Mouse (Mus musculus) retina, postnatal 1 day (tissue): ENCODE results near the gene Gm49425.
A peak's percentile ranks its signal among the peaks of the same experiment; 100 is the strongest.
"Not testable (repeated sequence)": the region's sequence is repeated elsewhere in the genome, so short reads cannot be mapped to it uniquely, and the experiment has no call there.

Experiments used
- DNase-seq: peaks from one replicate; pipeline ENCODE4 v3.0.0-alpha.2; 2012

The Gm49425 gene

DNA sequence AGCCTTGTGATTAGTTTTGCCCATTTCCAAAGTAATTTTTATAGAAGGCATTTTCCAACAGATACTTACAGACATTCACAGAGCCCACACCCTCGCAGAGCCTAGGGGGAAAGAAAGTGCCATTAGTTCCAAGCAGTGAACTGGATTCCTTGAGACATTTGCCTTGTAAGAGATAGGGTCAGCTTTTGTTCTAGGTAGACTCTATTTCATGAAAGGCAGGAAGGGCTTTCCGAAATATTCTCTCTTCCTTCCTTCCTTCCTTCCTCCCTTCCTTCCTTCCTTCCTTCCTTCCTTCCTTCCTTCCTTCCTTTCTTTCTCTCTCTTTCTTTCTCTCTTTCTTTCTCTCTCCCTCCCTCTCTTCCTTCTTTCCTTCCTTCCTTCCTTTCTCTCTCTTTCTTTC, at the start of gene Gm49425:
Gene Gm49425, minus strand, starts transcription at position 101 of the 400 bp plus-strand sequence.
- DNase-seq, result not testable (repeated sequence)

DNA sequence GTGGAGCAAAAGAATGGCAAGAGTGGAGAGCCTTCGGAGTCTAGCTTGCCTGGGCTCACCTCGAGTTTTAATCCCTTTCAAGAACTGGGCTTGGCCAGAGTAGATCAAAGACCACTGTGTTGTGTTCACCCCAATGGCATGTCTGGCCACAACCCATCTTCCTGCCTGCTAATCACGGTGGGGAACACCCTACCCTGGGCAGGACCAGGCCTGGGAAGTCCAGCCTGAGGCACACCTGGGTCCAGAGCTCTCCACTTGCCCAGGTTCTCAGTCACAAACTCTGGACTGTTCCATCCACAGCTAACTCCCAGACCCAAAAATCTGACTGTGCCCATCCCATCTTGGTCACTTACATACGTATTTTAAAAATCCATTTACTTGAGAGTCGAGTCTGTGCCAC, 45.8 kb upstream of the Gm49425 start, which contains the start of gene Krt90:
Gene Krt90, minus strand, starts transcription at position 101 of the 400 bp plus-strand sequence.
- no peak for DNase-seq

GRCm38 (mm10) chr15:101558034-101558646, 41.1 kb upstream of the Gm49425 start:
- peak; percentile 80 for DNase-seq

- DNase-seq, result peak; percentile 87
These were observed 36.1 kb upstream of the Gm49425 start for GRCm38 (mm10) chr15:101553169-101553568.

GRCm38 (mm10) chr15:101552188-101552587, 35.1 kb upstream of the Gm49425 start:
- no peak for DNase-seq

- DNase-seq, result no peak
These were observed 33.5 kb upstream of the Gm49425 start, which contains the start of gene Krt82 for GRCm38 (mm10) chr15:101550567-101550966. TSS of gene Krt82 (minus strand) at chr15:101550667.

GRCm38 (mm10) chr15:101544478-101544877, 27.4 kb upstream of the Gm49425 start:
- peak; percentile 67 for DNase-seq

- no peak for DNase-seq
These were observed 25.5 kb upstream of the Gm49425 start for GRCm38 (mm10) chr15:101542543-101542942.

GRCm38 (mm10) chr15:101538580-101538900, 21.5 kb upstream of the Gm49425 start:
- DNase-seq, result no peak

- DNase-seq, result no peak
These were observed 21.0 kb upstream of the Gm49425 start for GRCm38 (mm10) chr15:101537864-101538579.

DNA sequence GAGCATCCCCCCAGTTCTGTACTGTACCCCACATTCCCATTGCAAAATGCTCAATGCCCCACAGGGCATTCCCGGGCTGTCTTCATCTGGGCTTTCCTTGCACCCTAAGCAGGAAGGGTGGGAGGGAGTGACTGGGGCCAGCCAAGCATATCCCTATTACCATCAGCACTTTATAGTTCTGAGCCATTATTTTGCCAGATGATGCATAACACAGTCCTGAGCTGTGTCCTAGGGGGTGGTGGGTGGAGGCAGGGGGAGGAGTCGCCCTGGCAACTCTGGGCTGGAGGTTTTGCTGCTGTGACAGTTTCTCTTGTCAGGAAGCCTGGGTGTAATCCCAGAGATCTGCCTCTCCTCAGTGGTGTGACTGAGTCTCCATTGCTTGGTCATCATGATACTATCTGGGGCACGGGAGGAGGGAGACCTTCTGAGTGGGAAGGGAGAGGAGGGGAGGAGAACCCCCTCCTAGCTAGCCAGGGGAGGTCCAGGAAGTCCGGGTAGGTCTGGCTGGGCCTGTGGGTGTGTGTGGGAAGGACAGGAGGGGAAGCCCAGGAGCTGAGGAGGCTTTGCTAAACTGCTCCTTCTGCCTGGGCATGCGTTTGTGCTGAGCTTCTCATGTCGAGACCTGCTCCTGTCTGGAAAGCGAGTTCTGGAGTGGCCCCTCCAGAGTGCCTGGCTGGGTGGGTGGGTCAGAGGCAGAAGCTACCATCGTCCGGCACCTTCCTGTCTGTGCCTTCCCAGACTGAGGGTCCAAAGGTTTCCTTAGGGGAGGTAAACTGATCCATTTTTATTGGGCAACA, 19.2 kb upstream of the Gm49425 start:
- DNase-seq, result peak; percentile 45

- DNase-seq, result no peak
These were observed 15.7 kb upstream of the Gm49425 start, which contains the start of gene Krt84 for GRCm38 (mm10) chr15:101532720-101533119. TSS of gene Krt84 (minus strand) at chr15:101532820.

GRCm38 (mm10) chr15:101522556-101523232, 5.6 kb upstream of the Gm49425 start:
- no peak for DNase-seq

DNA sequence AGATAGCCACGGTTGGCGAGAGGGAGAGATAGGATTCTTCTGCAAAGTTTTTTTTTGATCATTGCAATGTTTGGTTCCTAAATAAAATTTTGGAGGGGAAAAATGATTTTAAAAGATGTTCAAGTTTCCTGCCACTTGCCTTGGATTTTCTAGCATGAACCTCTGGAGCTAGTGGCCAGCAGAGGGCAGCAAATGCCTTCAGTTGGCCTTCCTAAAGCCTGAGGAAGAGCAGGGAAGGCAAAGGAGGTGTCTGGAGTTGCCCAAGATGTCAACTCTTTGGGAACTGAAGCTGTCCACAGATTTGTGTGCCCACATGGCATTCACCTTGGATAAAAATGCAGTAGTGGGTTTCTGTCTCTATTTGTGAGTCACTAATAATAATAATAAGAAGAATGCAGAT, 2.7 kb upstream of the Gm49425 start:
- peak; percentile 82 for DNase-seq

DNA sequence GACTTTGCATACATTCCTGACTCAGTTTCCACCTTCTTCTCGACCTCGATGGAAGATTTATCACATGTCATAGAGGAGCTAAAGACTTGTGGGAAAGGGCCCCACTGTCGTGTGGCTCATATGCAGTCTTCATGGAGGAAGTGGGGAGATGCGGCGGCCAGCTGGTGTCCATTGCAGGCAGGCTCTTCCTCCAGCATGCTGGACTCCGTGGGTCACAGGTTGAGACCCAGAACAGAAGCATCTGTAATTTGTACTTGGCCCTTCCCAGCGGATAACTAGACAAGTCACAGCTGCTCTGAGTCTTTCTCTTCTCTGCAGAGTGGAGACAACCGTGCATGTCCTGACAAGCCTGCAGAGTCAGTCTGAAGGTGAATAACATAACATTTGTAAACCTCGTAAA, 8.8 kb downstream of the Gm49425 start:
- DNase-seq, result no peak

DNA sequence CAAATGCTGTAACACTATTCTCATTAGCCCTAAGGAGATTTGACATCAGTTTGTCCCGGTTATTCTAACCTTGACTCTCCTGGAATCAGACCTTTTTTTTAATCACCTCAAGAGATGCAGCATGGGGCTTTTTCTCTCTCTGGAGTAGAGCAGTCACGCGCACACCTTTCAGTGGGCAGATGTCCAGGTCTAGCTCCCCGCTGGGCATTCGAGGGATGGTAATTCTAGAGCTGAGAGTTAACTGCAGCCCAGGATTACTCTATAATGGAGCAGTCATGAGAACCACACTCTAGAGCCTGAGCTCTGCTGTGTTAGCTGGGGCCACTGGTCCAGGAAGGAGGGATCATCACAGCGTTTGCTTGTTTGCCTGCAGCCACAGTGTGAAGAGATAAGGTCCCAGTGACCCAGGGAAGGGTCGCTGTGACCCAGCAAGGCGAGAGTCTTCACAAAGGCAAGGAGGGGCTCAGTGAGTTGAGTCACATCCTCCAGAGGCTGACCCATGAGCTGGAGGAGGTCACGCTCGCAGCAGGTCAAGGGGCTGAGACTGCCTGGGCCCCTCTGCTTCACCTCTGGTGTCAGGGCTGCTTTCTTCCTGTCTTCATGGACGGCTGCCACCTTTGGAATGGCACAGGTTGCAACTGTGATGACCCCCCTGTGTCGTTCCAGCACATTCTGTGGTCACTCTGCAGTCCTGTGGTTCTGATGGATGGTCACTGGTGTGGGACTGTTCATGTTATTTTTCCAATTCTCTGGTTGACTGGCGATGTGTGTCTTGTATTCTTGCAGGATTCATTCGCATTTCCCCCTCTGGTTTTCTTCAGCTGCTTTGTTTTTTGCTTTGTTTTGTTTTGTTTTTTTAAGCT, 9.9 kb downstream of the Gm49425 start:
- no peak for DNase-seq

GRCm38 (mm10) chr15:101497181-101497580, 19.9 kb downstream of the Gm49425 start:
- peak; percentile 63 for DNase-seq

GRCm38 (mm10) chr15:101495266-101495665, 21.8 kb downstream of the Gm49425 start:
- no peak for DNase-seq

DNA sequence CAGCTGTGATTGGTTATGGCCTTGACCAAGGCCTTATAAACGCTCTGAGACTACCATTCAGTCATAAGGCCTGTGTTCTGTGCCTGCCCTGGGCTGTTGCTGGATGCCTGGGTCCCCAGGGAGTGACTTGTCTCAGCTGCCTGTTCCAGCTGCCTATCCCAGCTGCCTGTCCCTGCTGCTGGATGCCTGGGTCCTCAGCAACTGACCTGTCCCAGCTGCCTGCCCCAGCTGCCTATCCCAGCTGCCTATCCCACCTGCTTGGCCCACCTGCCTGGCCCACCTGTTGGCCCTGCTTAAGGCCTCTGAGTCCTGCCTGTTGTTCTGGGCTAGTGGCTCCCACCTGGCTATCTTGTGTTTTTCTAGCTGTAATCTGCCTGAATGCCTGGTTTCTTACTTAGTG, 22.9 kb downstream of the Gm49425 start:
- no peak for DNase-seq

DNA sequence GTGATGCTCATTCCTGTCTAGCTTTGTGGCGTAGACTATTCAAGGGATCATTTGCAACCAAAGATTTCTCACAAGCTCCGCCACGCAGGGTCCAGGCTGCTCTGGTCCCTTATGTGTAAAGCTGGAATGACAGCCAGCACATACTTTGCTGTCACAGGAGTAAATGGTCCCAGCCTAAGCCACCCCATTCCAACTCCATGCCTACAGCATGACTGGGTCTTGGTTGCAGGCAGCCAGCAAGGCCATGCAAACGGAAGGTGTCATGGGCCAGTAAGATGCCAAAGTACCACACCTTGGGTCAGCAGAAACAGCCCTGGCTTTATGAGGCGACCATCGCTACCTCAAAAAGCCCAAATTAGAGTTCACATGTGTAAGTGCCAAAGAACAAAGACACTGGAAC, 23.3 kb downstream of the Gm49425 start:
- DNase-seq, result no peak

- DNase-seq, result no peak
These were observed 24.3 kb downstream of the Gm49425 start for GRCm38 (mm10) chr15:101492718-101493117.

DNA sequence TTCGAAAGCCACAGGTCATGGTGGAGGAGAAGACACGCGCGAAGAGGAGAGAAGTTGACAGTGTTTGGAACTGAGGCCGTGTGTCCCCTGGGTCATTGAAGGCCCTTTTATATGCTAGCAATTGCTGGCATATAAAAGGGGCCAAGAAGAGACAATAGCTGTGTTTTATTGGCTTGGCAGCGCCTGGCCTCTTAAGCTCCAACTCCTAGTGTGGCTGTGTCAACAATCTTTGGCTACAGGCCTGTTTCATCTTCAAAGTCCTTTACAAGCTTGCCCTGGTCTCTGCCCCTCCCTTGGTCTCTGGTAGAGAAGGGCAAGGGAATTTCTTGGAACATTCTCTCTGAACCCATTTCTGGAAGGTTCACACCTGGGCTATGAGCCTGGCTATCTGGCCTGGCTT, 25.6 kb downstream of the Gm49425 start, which contains the start of gene Krt83:
Gene Krt83, minus strand, starts transcription at position 82 of the 400 bp plus-strand sequence.
- DNase-seq, result no peak
